Mouse (Mus musculus) hindbrain, embryonic 13.5 days (tissue): ENCODE measurements around the gene Qpctl. TPM values are rescaled to one million over a fixed set of nuclear protein-coding genes. Genes with fewer than 3 reads are reported as not detected.

ENCODE experiments used
- ATAC-seq: fragments of 200-750 bp; cut with Nextera tagmentation; 2 replicates; pipeline ENCODE4 v1.8.0; 2017; ENCODE audit warnings: moderate TSS enrichment; ENCODE audit not compliant: low FRiP score
- H3K27ac ChIP-seq: fragments of 300-500 bp; sonication (generic); 2 replicates; pipeline ENCODE4 v1.5.1; 2015; ENCODE audit warnings: inconsistent platforms, mild to moderate bottlenecking, moderate library complexity
- H3K27me3 ChIP-seq: fragments of 300-500 bp; sonication (generic); 2 replicates; pipeline ENCODE4 v1.6.1; 2015; ENCODE audit warnings: mild to moderate bottlenecking, inconsistent platforms
- H3K36me3 ChIP-seq: fragments of 300-500 bp; sonication (generic); 2 replicates; pipeline ENCODE4 v1.6.1; 2015; ENCODE audit warnings: mild to moderate bottlenecking, inconsistent platforms
- H3K4me1 ChIP-seq: fragments of 300-500 bp; sonication (generic); replicated peaks from 2 replicates; pipeline ENCODE4 v1.6.1; 2015; ENCODE audit warnings: inconsistent platforms
- H3K4me2 ChIP-seq: fragments of 300-500 bp; sonication (generic); 2 replicates; pipeline ENCODE4 v1.6.1; 2015; ENCODE audit warnings: inconsistent platforms, mild to moderate bottlenecking, moderate library complexity
- H3K4me3 ChIP-seq: fragments of 300-500 bp; sonication (generic); 2 replicates; pipeline ENCODE4 v1.5.1; 2015; ENCODE audit warnings: mild to moderate bottlenecking, inconsistent platforms
- H3K9ac ChIP-seq: fragments of 300-500 bp; sonication (generic); 2 replicates; pipeline ENCODE4 v1.6.1; 2015; ENCODE audit warnings: mild to moderate bottlenecking, inconsistent platforms
- H3K9me3 ChIP-seq: fragments of 300-500 bp; sonication (generic); 2 replicates; pipeline ENCODE4 v1.6.1; 2016; ENCODE audit warnings: inconsistent platforms
- WGBS: fragments of 180-500 bp; shearing (Covaris S2); methylation state at CpG from one replicate; pipeline ENCODE4 v1.1.7; 2015; 5-methylcytosine and 5-hydroxymethylcytosine counted together
- polyA plus RNA-seq: library from polyadenylated mRNA; unstranded; fragments of >200 nt; fragmentation: Nextera tagmentation; extraction: Ambion mirVana; gene quantifications from 2 replicates; pipeline ENCODE4 v1.2.1, GENCODE M21; 2015

Qpctl gene
- 23.1 and 23.8 TPM in 2 replicates for polyA plus RNA-seq

- Histone ChIP-seq H3K36me3 (peaks cover 47% of the 10 kb centered on the region), H3K27me3 (no peaks in the 10 kb centered on the region), H3K4me3 (peak within 1 kb of the TSS; percentile 65), H3K9ac (peak within 1 kb of the TSS; percentile 83), H3K9me3 (no peaks in the 10 kb centered on the region), H3K27ac (peak within 1 kb of the TSS; percentile 88), H3K4me1 (peaks cover 32% of the 10 kb centered on the region), H3K4me2 (peak within 1 kb of the TSS; percentile 77)
- under 1% methylated on average over 43 of the region's 43 CpGs for WGBS
- peak; percentile 97 for ATAC-seq
These were observed at the start of gene Qpctl for GRCm38 (mm10) chr7:19148875-19149541. Gene Qpctl (minus strand): TSS chr7:19149291.

GRCm38 (mm10) chr7:19197985-19198384 is 48.9 kb upstream of the Qpctl start:
- Histone ChIP-seq H3K36me3 (peaks cover 90% of the 10 kb centered on the region), H3K4me3 (no peak overlapping the region), H3K9me3 (no peaks in the 10 kb centered on the region), H3K4me2 (no peak overlapping the region), H3K9ac (no peak overlapping the region), H3K27me3 (no peaks in the 10 kb centered on the region), H3K4me1 (no peaks in the 10 kb centered on the region), H3K27ac (no peak overlapping the region)
- WGBS, result 30% methylated on average over 2 of the region's 2 CpGs
- ATAC-seq, result no peak

GRCm38 (mm10) chr7:19196676-19197075 is 47.6 kb upstream of the Qpctl start:
- no peaks in the 10 kb centered on the region for H3K27me3 ChIP-seq
- peaks cover 90% of the 10 kb centered on the region for H3K36me3 ChIP-seq
- no peak overlapping the region for H3K9ac ChIP-seq
- H3K27ac ChIP-seq, result no peak overlapping the region
- no peak overlapping the region for H3K4me3 ChIP-seq
- no peaks in the 10 kb centered on the region for H3K4me1 ChIP-seq
- no peak overlapping the region for H3K4me2 ChIP-seq
- no peak for ATAC-seq
- no peaks in the 10 kb centered on the region for H3K9me3 ChIP-seq
- WGBS, result 69% methylated on average over 6 of the region's 6 CpGs

- Histone ChIP-seq H3K36me3 (peaks cover 91% of the 10 kb centered on the region), H3K9ac (no peak overlapping the region), H3K9me3 (peaks cover 4% of the 10 kb centered on the region; the same call in 1 of the 2 replicates), H3K4me1 (no peaks in the 10 kb centered on the region), H3K4me3 (no peak overlapping the region), H3K27ac (no peak overlapping the region), H3K4me2 (no peak overlapping the region), H3K27me3 (no peaks in the 10 kb centered on the region)
- no peak for ATAC-seq
- 97% methylated on average over 4 of the region's 4 CpGs for WGBS
These were observed 45.6 kb upstream of the Qpctl start for GRCm38 (mm10) chr7:19194676-19195075.

- peaks cover 28% of the 10 kb centered on the region for H3K4me1 ChIP-seq
- no peak overlapping the region for H3K9ac ChIP-seq
- peak; percentile 49 for ATAC-seq
- peaks cover 18% of the 10 kb centered on the region for H3K27me3 ChIP-seq
- WGBS, result 63% methylated on average over 6 of the region's 6 CpGs
- H3K4me2 ChIP-seq, result no peak overlapping the region
- peak overlapping the region; percentile 78 for H3K27ac ChIP-seq
- peaks cover 59% of the 10 kb centered on the region for H3K36me3 ChIP-seq
- H3K9me3 ChIP-seq, result no peaks in the 10 kb centered on the region
- no peak overlapping the region for H3K4me3 ChIP-seq
These were observed 35.7 kb upstream of the Qpctl start for GRCm38 (mm10) chr7:19184758-19185157.

GRCm38 (mm10) chr7:19184250-19184649 is 35.2 kb upstream of the Qpctl start:
- Histone ChIP-seq H3K27ac (peak overlapping the region; percentile 78), H3K36me3 (peaks cover 56% of the 10 kb centered on the region), H3K9me3 (no peaks in the 10 kb centered on the region), H3K27me3 (peaks cover 23% of the 10 kb centered on the region), H3K4me2 (no peak overlapping the region), H3K9ac (no peak overlapping the region), H3K4me1 (peaks cover 33% of the 10 kb centered on the region), H3K4me3 (no peak overlapping the region)
- WGBS, result 80% methylated on average over 2 of the region's 2 CpGs
- ATAC-seq, result no peak

- Histone ChIP-seq H3K4me3 (peak overlapping the region; percentile 34), H3K27me3 (peaks cover 48% of the 10 kb centered on the region), H3K36me3 (peaks cover 32% of the 10 kb centered on the region), H3K4me2 (peak overlapping the region; percentile 52), H3K27ac (no peak overlapping the region), H3K9ac (peak overlapping the region; percentile 65), H3K9me3 (no peaks in the 10 kb centered on the region), H3K4me1 (peaks cover 59% of the 10 kb centered on the region)
- 4% methylated on average over 26 of the region's 27 CpGs for WGBS
- ATAC-seq, result no peak
These were observed 31.9 kb upstream of the Qpctl start for GRCm38 (mm10) chr7:19180862-19181429.

GRCm38 (mm10) chr7:19179936-19180335 is 30.8 kb upstream of the Qpctl start:
- H3K27me3 ChIP-seq, result peaks cover 48% of the 10 kb centered on the region
- no peak overlapping the region for H3K27ac ChIP-seq
- H3K4me3 ChIP-seq, result peak overlapping the region; percentile 67; the same call in 1 of the 2 replicates

GRCm38 (mm10) chr7:19179173-19179572 is 30.1 kb upstream of the Qpctl start:
- H3K4me1 ChIP-seq, result peaks cover 44% of the 10 kb centered on the region
- H3K9ac ChIP-seq, result peak overlapping the region; percentile 49; the same call in 1 of the 2 replicates
- H3K27me3 ChIP-seq, result peaks cover 48% of the 10 kb centered on the region
- H3K4me3 ChIP-seq, result peak overlapping the region; percentile 67
- H3K36me3 ChIP-seq, result peaks cover 24% of the 10 kb centered on the region
- WGBS, result 1% methylated on average over 31 of the region's 32 CpGs
- ATAC-seq, result no peak
- H3K4me2 ChIP-seq, result peak overlapping the region; percentile 76
- no peaks in the 10 kb centered on the region for H3K9me3 ChIP-seq
- no peak overlapping the region for H3K27ac ChIP-seq

More at GRCm38 (mm10) chr7:19179936-19180335, 30.8 kb upstream of the Qpctl start:
- no peak for ATAC-seq
- no peak overlapping the region; the same call in 1 of the 2 replicates for H3K9ac ChIP-seq
- peaks cover 52% of the 10 kb centered on the region for H3K4me1 ChIP-seq
- no peak overlapping the region for H3K4me2 ChIP-seq
- peaks cover 24% of the 10 kb centered on the region for H3K36me3 ChIP-seq
- H3K9me3 ChIP-seq, result no peaks in the 10 kb centered on the region
- 41% methylated on average over 6 of the region's 6 CpGs for WGBS

- Histone ChIP-seq H3K4me1 (peaks cover 41% of the 10 kb centered on the region), H3K9ac (peak overlapping the region; percentile 60; the same call in 1 of the 2 replicates)
These were observed 29.5 kb upstream of the Qpctl start for GRCm38 (mm10) chr7:19178443-19179092.

GRCm38 (mm10) chr7:19178035-19178434 is 28.9 kb upstream of the Qpctl start:
- Histone ChIP-seq H3K4me1 (peaks cover 44% of the 10 kb centered on the region), H3K9ac (peak overlapping the region; percentile 60), H3K9me3 (no peaks in the 10 kb centered on the region), H3K27ac (no peak overlapping the region), H3K4me3 (peak overlapping the region; percentile 67), H3K36me3 (peaks cover 17% of the 10 kb centered on the region), H3K27me3 (peaks cover 57% of the 10 kb centered on the region), H3K4me2 (peak overlapping the region; percentile 76)
- ATAC-seq, result no peak
- WGBS, result 14% methylated on average over 18 of the region's 18 CpGs

More at GRCm38 (mm10) chr7:19178443-19179092, 29.5 kb upstream of the Qpctl start:
- ATAC-seq, result no peak
- Histone ChIP-seq H3K9me3 (no peaks in the 10 kb centered on the region), H3K27ac (no peak overlapping the region), H3K4me3 (peak overlapping the region; percentile 67), H3K36me3 (peaks cover 20% of the 10 kb centered on the region), H3K4me2 (peak overlapping the region; percentile 76), H3K27me3 (peaks cover 54% of the 10 kb centered on the region)
- 5% methylated on average over 27 of the region's 27 CpGs for WGBS

GRCm38 (mm10) chr7:19177216-19177615 is 28.1 kb upstream of the Qpctl start:
- Histone ChIP-seq H3K9ac (peak overlapping the region; percentile 86), H3K36me3 (peaks cover 10% of the 10 kb centered on the region), H3K27me3 (peaks cover 57% of the 10 kb centered on the region), H3K27ac (no peak overlapping the region), H3K4me3 (peak overlapping the region; percentile 67), H3K9me3 (no peaks in the 10 kb centered on the region), H3K4me2 (peak overlapping the region; percentile 76), H3K4me1 (peaks cover 52% of the 10 kb centered on the region)
- ATAC-seq, result no peak
- 68% methylated on average over 7 of the region's 7 CpGs for WGBS
